Mouse (Mus musculus): ENCODE data around the gene Kdm5a. TPM values are rescaled to one million over a fixed set of nuclear protein-coding genes. Genes with fewer than 3 reads are reported as not detected.

Gene Kdm5a
- polyA plus RNA-seq (2012; fragmentation: generic; extraction: Trizol), result 5.8 TPM
- long read RNA-seq, experiment 1, partial matches to known transcripts, result 7 of 14 reads
- long read RNA-seq, experiment 1, other reads (novel, unspliced or antisense), result 7 of 14 reads
- long read RNA-seq, experiment 2, partial matches to known transcripts, result 76 of 100 reads
- long read RNA-seq, experiment 2, other reads (novel, unspliced or antisense), result 22 of 100 reads

DNA sequence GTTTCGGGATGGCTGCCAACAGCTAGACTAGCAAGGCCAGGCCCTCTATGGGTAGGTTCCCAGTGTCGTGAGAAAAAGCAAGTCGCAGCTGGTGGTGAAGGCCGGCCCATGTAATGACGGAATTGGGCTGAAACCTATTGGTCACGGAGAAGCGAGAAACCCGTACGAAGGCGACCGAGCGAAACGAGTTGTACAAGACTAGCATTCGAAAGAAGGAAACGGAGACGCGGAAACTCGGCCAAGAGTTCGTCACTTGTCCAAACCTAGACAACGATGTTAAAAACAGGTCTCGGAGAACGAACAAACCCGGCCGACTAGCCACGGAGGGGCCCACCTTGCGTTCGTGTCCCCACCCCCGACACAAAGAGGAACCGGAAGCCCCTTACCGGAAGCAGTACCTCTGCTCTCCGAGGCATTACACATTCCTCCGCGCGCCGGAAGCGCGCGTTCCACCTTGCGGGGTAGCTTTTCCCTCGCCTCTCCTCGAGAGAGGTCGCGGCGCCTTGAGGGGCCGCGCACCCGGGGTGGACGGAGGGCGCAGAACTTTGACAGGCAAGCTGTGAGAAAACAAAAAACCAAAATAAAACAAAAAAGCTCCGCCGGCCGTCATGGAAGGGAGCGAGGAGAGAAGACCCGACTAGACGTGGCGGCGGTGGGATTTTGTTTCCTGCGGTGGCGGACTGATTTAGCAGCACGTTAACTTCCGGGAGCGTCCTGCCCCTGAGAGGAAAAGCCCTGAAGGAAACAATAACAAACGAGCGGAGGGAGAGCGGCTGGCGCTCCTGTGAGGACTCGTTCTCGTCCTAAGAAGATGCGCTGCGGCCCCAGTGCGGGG, at the start of gene Kdm5a, which contains the start of gene Ccdc77:
Gene Kdm5a (plus strand): TSS at position 437 of the 835 bp plus-strand sequence.
Gene Ccdc77 (minus strand): TSS at position 687 of the 835 bp plus-strand sequence.
- H3K4me3 ChIP-seq (ENCODE audit: insufficient read depth, poor library complexity, severe bottlenecking), result peak within 1 kb of the TSS; percentile 93
- peaks cover 37% of the 10 kb centered on the region for H3K79me2 ChIP-seq (ENCODE audit: control insufficient read depth, insufficient read depth)
- H3K79me3 ChIP-seq (ENCODE audit: low read depth), result peaks cover 30% of the 10 kb centered on the region
- peak within 1 kb of the TSS; percentile 80 for H3ac ChIP-seq (ENCODE audit: control insufficient read depth, insufficient read length, low read depth)
- H3K27me3 ChIP-seq (ENCODE audit: control insufficient read depth, insufficient read depth, insufficient read length), result no peaks in the 10 kb centered on the region
- TF ChIP-seq MYOD1 (IDR thresholded peaks at IDR 0.05; ENCODE audit: control insufficient read depth, insufficient read length, low read depth), result no peak
- TF ChIP-seq FOSL1 (IDR thresholded peaks at IDR 0.05; ENCODE audit: insufficient read depth, low read length, poor library complexity, severe bottlenecking), result no peak
- TF ChIP-seq MYOG (IDR thresholded peaks at IDR 0.05; ENCODE audit: control insufficient read depth, extremely low read depth, insufficient read length), result no peak
- no peak for TF ChIP-seq CTCF (IDR thresholded peaks at IDR 0.05; ENCODE audit: control insufficient read depth, insufficient read depth, insufficient read length)
- no peak for TF ChIP-seq USF1 (IDR thresholded peaks at IDR 0.05; ENCODE audit: low read depth)
- TF ChIP-seq MAX (IDR thresholded peaks at IDR 0.05), result no peak
- no peak for TF ChIP-seq CEBPB (IDR thresholded peaks at IDR 0.05; ENCODE audit: low read depth)
- peaks cover 19% of the 10 kb centered on the region for H3K36me3 ChIP-seq (ENCODE audit: control insufficient read depth, insufficient read depth)

DNA sequence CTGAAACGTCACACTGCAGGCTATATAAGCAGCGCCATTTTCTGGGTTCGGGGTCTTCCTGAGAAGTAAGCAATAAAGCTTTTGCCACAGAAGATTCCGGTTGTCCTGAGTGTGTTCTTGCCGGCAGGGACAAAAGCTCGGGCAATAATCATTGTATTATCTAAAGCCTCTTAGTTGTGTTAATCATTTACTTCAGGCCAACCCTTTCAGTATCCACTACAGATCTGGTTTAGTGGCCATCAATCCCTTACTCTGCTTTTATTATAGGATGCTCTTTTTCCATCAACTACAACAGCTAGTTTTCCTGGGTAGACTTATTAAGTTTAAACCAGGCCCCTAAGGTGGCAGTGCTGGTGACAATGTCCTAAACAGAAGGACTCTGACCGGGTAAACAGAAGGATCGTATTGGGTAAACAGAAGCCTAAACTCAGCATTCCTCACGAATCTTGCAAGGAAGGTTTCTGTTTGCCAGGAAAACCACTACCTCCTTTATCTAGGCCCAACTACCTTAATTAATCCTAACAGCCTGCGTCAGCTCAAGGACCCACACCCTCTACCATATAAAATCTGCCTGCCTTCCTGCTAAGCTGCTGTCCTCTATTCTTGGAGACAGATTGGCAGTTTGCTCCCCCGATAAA, 45.5 kb upstream of the Kdm5a start:
- no peak overlapping the region for H3K4me3 ChIP-seq (ENCODE audit: insufficient read depth, poor library complexity, severe bottlenecking)

DNA sequence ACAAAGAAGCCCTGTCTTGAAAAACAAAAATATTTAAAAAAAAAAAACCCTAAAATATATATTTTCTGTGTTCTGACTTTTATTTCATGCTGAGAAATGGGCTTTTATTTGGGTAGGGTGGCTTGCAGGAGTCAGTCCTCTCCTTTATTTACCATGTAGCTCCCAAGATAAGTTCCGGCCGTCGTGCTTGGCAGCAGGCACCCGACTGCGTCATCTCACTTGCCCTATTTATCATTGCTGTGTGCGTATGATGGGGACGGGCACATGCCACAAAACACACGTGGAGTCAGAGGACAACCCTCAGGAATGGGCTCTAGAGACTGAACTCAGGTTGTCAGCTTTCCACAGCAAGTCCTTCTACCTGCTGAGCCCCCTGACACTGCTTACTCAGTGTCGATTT, 44.8 kb upstream of the Kdm5a start:
- H3K36me3 ChIP-seq (ENCODE audit: control insufficient read depth, insufficient read depth), result no peaks in the 10 kb centered on the region
- no peak overlapping the region for H3ac ChIP-seq (ENCODE audit: control insufficient read depth, insufficient read length, low read depth)
- no peaks in the 10 kb centered on the region for H3K27me3 ChIP-seq (ENCODE audit: control insufficient read depth, insufficient read depth, insufficient read length)
- no peaks in the 10 kb centered on the region for H3K79me3 ChIP-seq (ENCODE audit: low read depth)
- H3K79me2 ChIP-seq (ENCODE audit: control insufficient read depth, insufficient read depth), result no peaks in the 10 kb centered on the region
- H3K4me3 ChIP-seq (ENCODE audit: insufficient read depth, poor library complexity, severe bottlenecking), result no peak overlapping the region
- no peak for TF ChIP-seq MYOD1 (IDR thresholded peaks at IDR 0.05; ENCODE audit: control insufficient read depth, insufficient read length, low read depth)

More for the DNA sequence above, 45.5 kb upstream of the Kdm5a start:
- H3ac ChIP-seq (ENCODE audit: control insufficient read depth, insufficient read length, low read depth), result no peak overlapping the region
- H3K79me2 ChIP-seq (ENCODE audit: control insufficient read depth, insufficient read depth), result no peaks in the 10 kb centered on the region
- H3K27me3 ChIP-seq (ENCODE audit: control insufficient read depth, insufficient read depth, insufficient read length), result no peaks in the 10 kb centered on the region
- H3K79me3 ChIP-seq (ENCODE audit: low read depth), result no peaks in the 10 kb centered on the region
- H3K36me3 ChIP-seq (ENCODE audit: control insufficient read depth, insufficient read depth), result no peaks in the 10 kb centered on the region
- TF ChIP-seq MYOG (IDR thresholded peaks at IDR 0.05; ENCODE audit: control insufficient read depth, extremely low read depth, insufficient read length) (no peak), CTCF (IDR thresholded peaks at IDR 0.05; ENCODE audit: control insufficient read depth, insufficient read depth, insufficient read length) (no peak), MYOD1 (IDR thresholded peaks at IDR 0.05; ENCODE audit: control insufficient read depth, insufficient read length, low read depth) (no peak), MAX (IDR thresholded peaks at IDR 0.05) (no peak), USF1 (IDR thresholded peaks at IDR 0.05; ENCODE audit: low read depth) (no peak), CEBPB (IDR thresholded peaks at IDR 0.05; ENCODE audit: low read depth) (no peak), FOSL1 (IDR thresholded peaks at IDR 0.05; ENCODE audit: insufficient read depth, low read length, poor library complexity, severe bottlenecking) (no peak)

DNA sequence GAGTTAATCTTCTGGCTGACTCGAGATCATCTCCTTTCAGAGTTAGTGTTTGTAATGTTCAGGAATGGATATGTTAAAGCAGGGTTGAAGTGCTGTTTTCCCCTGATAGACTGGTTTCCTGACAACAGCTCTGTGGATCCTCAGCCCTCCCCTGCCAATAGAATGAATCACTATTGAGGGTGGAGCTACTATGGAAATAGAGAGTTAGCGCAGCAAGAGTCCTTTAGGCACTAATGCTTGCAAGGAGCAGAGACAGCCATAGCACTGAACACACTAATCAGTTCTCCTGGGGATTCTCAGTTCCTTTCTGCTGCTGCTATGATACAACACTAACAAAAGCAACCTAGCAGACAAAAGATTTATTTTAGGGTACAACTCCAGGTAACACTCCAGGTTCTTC, 43.6 kb upstream of the Kdm5a start:
- H3ac ChIP-seq (ENCODE audit: control insufficient read depth, insufficient read length, low read depth), result no peak overlapping the region
- H3K79me2 ChIP-seq (ENCODE audit: control insufficient read depth, insufficient read depth), result no peaks in the 10 kb centered on the region
- TF ChIP-seq MYOD1 (IDR thresholded peaks at IDR 0.05; ENCODE audit: control insufficient read depth, insufficient read length, low read depth), result no peak
- TF ChIP-seq CTCF (IDR thresholded peaks at IDR 0.05; ENCODE audit: control insufficient read depth, insufficient read depth, insufficient read length), result no peak
- no peak for TF ChIP-seq CEBPB (IDR thresholded peaks at IDR 0.05; ENCODE audit: low read depth)
- no peaks in the 10 kb centered on the region for H3K79me3 ChIP-seq (ENCODE audit: low read depth)
- no peak overlapping the region for H3K4me3 ChIP-seq (ENCODE audit: insufficient read depth, poor library complexity, severe bottlenecking)
- H3K27me3 ChIP-seq (ENCODE audit: control insufficient read depth, insufficient read depth, insufficient read length), result no peaks in the 10 kb centered on the region
- H3K36me3 ChIP-seq (ENCODE audit: control insufficient read depth, insufficient read depth), result peaks cover 10% of the 10 kb centered on the region

DNA sequence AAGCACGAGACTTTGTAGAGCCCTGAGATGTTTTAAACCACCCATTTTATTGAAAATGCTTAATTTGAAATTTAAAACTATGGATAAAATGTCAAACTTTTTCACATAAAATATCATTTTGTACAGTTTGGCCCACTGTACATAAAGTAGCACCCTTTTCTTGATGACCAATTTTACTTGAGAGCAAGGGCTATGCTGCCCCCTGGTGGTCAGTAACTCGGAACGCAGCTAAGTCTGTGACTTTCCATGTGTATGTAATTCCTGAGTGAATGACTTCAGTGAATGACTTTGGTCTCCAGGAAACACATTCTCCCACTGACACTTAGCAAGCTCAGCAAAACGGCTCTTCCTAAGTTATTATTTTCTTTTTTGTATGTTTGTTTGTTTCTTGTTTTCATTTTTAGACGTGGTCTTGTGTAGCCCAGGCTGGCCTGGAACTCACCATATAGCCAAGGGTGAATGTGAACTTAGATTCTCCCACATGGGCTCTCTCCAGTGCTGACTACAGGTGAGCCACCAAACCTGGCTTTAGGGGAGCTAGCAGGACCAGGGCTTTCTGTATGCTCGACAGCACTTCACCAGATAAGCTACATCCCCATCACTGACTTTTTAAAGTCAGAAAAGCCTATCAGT, 39.5 kb upstream of the Kdm5a start:
- no peaks in the 10 kb centered on the region for H3K79me2 ChIP-seq (ENCODE audit: control insufficient read depth, insufficient read depth)
- peak; percentile 54 for TF ChIP-seq CTCF (IDR thresholded peaks at IDR 0.05; ENCODE audit: control insufficient read depth, insufficient read depth, insufficient read length)
- TF ChIP-seq FOSL1 (IDR thresholded peaks at IDR 0.05; ENCODE audit: insufficient read depth, low read length, poor library complexity, severe bottlenecking), result no peak

More for the DNA sequence above, 39.5 kb upstream of the Kdm5a start:
- Histone ChIP-seq H3ac (ENCODE audit: control insufficient read depth, insufficient read length, low read depth) (no peak overlapping the region), H3K79me3 (ENCODE audit: low read depth) (no peaks in the 10 kb centered on the region), H3K36me3 (ENCODE audit: control insufficient read depth, insufficient read depth) (peaks cover 24% of the 10 kb centered on the region), H3K27me3 (ENCODE audit: control insufficient read depth, insufficient read depth, insufficient read length) (no peaks in the 10 kb centered on the region), H3K4me3 (ENCODE audit: insufficient read depth, poor library complexity, severe bottlenecking) (no peak overlapping the region)
